Mouse (Mus musculus): ENCODE data around the gene Lztr1.

DNA sequence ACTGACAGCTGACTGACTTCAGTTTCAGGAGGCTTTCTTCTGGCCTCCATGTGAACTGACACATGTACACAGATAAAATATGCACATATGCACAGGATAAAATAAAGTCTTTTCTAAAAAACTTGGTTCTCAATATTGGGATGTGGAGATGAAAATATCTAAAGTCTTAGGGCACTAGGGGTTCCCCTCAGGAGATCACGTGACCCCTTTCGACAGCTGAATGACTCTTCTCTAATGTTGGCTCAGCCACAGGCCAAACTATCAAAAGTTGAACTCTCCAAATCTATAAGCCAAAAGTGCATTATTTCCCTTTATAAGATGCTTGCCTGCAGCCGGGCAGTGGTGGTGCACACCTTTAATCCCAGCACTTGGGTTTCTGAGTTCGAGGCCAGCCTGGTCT, 47.7 kb downstream of the Lztr1 start:
- TF ChIP-seq CTCF (IDR thresholded peaks at IDR 0.05; ENCODE audit: low read depth) (no peak), EP300 (IDR thresholded peaks at IDR 0.05; ENCODE audit: low read depth) (no peak)
